Mouse (Mus musculus) kidney, adult 11 months (tissue): ENCODE results near the gene Sprn.

ENCODE experiments used
- DNase-seq: peaks from one replicate; pipeline ENCODE4 v3.0.0; 2022

Sprn gene

DNA sequence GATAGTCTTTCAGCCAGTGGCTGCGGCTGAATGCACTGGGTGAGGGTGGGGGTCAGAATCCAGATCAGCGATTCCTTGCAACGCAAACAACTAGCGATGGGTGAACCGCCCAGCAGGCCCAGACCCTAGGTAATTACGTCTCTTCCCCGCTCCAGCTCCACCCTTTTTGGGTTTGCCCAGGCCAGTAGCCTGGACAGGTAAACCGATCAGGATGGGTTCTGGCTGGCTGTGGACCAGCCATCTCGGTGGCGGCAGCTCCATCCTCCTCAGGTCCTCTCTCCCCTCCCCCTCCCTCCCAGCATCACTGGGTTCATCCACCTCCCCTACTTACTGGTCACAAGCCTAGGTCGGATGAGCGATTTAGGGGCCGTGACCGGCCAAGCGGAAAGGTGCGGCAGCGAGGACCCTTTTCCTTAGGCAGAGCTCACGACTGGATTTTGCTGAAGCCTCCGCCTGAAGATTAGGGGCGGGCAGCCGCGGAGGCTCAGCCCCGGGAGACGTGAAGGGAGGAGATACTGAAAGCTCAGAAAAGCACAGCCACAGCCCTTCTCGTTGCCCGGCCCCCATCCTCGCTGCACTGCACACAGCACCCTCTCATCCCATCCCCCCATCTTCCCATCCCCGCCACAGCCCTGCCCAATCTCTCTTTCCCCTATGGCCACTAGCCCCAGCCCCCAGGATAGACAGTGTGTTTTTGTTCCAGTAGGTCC, at the start of gene Sprn:
Gene Sprn, minus strand, starts transcription at position 660 of the 710 bp plus-strand sequence.
- DNase-seq = no peak

- DNase-seq = no peak
These were observed 46.4 kb upstream of the Sprn start for GRCm38 (mm10) chr7:140201090-140201489.

GRCm38 (mm10) chr7:140196002-140196401, 41.3 kb upstream of the Sprn start:
- DNase-seq = no peak

DNA sequence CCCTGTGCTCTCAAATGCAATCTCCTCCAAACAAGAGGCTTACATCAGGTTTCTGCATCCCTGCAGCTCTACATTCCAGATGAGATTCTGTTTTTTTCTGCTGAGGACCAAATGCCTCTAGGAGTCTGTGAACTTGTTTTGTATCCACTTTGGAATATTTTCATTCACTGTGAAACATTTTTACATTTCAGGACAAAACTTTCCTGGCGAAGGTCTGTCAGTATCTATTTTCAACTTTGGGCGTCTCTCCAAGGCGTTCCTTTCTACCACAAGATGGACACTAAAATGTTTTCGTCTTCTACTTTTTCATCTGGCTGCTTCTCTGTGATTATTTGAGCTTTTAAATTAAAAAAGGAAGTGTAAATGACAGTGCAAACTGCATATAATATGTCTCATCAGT, 39.4 kb upstream of the Sprn start:
- DNase-seq = no peak

DNA sequence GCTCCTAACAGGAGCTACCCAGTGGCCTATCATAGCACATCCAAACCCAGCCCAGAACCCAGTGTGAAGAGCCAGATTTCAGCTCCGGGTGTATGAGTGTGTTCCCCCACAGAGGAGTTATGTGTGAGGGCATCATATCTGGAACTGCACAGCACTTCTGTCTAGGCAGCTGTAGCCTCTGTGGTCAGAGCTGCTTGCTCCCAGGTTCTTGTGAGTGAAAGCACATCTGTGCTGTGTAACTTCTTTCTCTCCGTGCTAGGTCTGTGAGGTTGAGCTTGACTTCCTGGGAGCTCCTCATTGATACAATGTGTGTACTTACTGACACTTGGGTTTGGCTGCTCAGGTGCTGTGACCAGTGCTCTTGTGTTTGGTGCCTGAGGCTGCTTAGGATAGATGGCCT, 38.2 kb upstream of the Sprn start:
- DNase-seq = no peak

DNA sequence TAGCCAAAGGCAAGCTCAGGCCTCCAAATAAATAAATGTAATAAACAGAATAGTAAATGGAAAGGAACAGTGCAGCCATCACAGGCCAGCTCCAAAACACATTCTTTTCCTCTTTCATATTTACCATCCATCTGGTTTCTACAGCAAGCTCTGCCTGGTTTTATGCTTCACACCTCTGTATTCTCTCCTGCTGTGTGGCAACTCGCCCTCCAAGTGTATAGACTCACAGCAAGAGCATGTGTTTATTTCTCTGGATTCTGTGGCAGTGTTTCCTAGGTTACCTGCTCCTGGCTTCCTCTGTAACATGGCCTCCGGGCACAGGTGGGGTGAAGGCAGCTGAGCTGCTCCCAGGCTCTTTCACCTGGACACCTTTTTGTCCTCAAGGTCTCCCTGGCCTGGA, 37.8 kb upstream of the Sprn start:
- no peak for DNase-seq

DNA sequence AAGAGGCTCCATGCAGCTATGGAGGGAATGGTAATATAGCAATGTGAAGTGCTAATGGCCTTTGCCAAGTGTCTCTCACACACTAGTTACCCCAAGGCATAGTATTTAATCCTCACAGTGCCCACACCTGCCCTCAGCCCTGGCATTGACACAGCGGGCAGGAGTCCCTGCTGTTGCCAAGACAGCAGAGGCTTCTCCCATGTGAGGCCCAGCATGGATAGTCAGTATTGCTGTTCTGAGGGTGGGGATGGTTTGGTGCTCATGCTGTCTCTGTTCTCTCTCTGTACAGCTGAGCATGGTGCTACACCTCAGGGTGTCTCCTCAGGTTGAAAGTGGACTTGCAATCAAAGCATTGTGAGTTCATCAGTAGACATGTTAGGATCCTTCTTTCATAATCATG, 35.8 kb upstream of the Sprn start:
- no peak for DNase-seq

- DNase-seq = no peak
These were observed 34.0 kb upstream of the Sprn start for GRCm38 (mm10) chr7:140188391-140189328.

- DNase-seq = no peak
These were observed 33.2 kb upstream of the Sprn start for GRCm38 (mm10) chr7:140187721-140188390.

GRCm38 (mm10) chr7:140186646-140187620, 32.3 kb upstream of the Sprn start:
- DNase-seq = peak; percentile 59

DNA sequence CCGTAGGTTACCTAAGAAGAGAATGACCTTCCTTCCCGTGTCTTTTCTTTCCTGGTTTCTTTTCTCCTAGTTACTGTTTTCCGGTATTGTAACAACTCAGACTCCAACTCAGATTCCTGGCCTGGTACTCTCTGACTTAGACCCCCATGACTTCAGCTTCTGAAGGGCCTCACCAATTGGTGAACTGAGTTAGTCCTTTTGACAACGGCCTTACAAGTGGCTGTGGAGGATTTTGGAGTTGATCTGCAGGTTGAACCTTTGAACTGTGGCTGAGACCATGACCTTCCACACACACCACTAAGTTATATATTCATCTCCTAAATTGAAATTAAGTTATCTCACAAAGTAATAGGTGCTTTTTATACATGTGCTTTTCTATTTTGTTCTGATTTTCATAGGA, 29.5 kb upstream of the Sprn start:
- no peak for DNase-seq

DNA sequence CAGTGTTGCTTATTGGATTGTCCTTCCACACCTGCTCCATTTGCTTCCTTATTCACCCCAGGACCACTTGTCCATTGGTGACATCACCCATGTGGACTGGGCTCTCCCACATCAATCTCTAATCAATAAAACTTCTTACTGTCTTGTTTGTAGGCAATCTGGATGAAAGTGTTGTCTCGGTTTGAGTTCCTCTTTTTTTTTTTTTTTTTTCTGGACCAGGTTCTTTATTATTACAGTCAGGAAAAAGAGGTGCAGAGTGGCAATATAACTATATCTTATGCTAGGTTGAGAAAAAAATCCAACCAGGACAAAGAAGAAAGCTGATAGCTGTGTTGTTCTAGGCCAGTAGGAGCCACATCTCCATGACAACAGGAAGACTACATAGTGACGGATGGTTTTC, 26.0 kb upstream of the Sprn start:
- no peak for DNase-seq

DNA sequence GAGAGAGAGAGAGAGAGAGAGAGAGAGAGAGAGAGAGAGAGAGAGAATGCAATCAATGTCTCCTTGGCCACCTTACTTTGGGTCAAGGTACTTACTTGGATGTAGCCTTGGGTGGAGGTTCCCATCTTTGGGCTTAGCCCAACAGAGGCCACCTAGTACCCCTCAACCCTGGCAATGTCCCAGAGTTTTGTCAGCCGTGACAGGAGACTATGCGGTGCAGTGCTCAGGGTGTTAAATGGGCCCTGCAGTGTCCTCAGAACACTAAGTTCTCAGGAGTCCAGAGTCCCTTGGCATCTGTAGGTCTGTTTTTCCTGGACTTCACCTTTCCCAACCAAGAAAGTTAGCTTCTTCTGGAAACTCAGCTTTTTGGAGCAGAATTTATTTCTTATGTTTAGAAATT, 24.5 kb upstream of the Sprn start:
- DNase-seq = peak; percentile 73

GRCm38 (mm10) chr7:140172936-140173335, 18.3 kb upstream of the Sprn start, which contains the start of gene Olfr523:
Gene Olfr523, plus strand, starts transcription at chr7:140173217.
- DNase-seq = no peak

DNA sequence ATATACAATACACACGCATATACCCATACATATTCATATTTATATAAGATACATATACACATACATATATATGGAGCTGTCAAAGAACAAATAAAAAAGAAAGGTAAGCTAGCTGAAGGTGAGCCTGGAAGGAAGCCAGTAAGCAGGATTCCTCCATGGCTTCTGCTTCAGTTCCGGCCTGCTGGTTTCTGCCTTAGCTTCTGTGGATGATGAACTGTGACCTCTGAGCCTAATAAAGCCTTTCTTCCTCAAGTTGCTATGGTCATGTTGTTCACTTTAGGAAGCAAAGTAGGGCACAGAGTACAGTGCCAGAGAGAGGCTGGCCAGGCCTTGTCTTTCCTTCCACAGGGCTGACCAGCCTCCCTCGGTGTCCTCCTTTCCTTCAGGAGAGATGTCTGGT, 16.2 kb upstream of the Sprn start:
- DNase-seq = peak; percentile 27

- no peak for DNase-seq
These were observed 14.7 kb upstream of the Sprn start for GRCm38 (mm10) chr7:140169386-140169785.

DNA sequence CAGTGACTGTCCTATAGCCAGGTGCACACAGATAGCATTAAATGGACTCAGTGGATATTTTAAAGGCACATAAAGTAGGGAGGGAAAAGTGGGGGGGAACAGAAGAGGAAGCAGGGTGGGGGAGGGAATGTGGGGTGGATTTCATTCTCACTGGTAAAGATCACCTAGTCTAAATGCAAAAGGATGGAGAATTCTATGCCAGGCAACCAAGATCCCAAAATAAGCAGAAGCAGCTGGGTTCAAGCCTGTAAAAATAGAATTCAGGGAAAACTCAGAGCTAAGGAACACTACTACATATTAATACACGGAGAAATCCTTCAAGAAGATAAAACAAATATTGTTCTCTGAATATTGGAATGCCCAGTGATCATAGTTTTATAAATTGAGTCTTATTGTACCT, 13.3 kb upstream of the Sprn start:
- DNase-seq = no peak

DNA sequence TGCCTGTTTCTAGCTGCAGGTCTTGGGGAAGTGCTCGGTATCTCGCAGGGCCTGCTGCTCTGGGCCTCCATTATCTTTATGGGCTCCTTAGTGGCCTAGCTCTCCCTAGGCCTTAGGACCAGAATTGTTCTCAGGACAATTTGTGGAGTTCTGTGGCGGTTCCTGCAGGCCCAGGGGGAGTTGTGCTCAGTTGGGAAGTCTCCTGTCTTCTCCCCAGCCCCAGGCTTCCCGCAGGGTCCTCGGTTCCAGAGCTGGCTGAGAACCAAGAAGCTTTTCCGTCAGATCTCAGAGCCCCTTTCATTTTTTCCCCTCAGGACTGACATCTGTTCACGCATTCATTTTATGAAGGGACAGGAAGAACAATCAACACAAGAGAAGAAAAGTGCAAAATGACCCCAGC, 10.0 kb upstream of the Sprn start, which contains the start of gene Olfr522:
Gene Olfr522, minus strand, starts transcription at position 101 of the 400 bp plus-strand sequence.
- no peak for DNase-seq

DNA sequence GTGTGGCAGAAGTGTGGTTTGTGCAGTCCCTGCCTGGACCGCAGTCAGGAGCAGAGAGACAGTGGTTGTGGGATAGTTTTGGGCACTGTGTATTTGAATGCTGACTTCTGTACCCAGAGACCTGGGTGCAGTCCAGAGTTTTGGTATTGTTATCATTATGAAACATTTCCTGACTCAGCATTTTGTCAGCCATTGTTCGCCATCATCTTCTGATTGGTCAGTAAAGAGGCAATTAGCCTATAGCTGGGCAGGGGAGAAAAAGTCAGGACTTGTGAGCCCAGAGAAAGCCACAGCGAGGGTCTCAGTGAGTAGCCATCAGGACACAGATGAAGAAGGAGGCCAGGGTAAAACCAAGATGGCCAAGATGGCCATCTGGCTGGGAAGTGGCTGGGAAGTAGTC, 5.7 kb upstream of the Sprn start:
- DNase-seq = no peak

DNA sequence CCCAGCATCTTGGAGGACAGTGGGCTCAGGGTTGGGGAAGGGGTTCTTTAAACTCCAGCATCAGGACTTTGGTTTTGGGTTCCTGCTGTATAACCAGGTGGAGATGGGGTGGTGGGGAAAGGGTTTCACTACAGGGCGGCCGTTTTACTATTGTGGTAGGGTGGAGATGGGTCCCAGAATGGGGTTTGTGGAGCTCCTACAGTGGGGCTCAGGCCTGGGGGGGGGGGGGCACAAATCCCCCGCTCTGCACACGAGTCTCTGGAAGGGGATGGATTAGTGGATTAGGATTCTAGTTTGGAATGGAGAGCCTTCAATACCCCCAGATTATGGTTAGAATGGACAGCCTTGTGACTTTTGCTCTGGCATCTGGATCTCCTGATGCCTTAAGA, 854 bp downstream of the Sprn start:
- no peak for DNase-seq

DNA sequence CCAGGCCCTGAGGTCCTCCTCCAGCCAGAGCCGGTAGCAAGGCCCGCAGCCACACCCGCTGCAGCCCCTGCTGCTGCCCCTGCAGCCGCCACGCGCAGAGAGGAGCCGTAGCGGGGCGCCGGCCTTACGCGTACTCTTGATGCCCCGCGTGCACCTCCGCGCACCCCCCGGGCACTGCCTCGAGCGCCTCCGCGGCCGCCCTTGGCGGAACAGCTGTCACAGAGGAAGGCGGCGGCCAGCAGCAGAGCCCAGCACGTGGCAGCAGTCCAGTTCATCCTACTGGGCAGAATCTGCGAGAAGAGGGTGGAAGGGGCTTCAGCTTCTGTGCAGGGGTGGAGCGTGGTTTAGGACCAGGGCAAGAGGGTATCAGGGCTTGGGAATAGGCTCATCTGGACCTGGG, 1.3 kb downstream of the Sprn start:
- DNase-seq = no peak

GRCm38 (mm10) chr7:140144550-140144949, 10.1 kb downstream of the Sprn start:
- no peak for DNase-seq
